Mouse (Mus musculus) frontal cortex, adult (tissue): ENCODE measurements at regions not wholly inside any gene's neighbourhood (a gene's known extent, or its start where the extent isn't known, plus 50 kb on each side); places are given as distances from the start of the nearest gene placed in this dataset.

ENCODE experiments used
- ATAC-seq: cut with Nextera tagmentation; 2 replicates; pipeline ENCODE4 v1.9.2; 2017; ENCODE audit warnings: mild to moderate bottlenecking, moderate library complexity, mixed read lengths; ENCODE audit not compliant: low TSS enrichment

GRCm38 (mm10) chr10:51792030-51792429 is 114.5 kb downstream of the Rfx6 start:
- ATAC-seq, result no peak

- no peak for ATAC-seq
Measured at GRCm38 (mm10) chr10:51793876-51794275, 116.3 kb downstream of the Rfx6 start.

- ATAC-seq, result no peak
Measured at GRCm38 (mm10) chr10:51816626-51817025, 139.1 kb downstream of the Rfx6 start.

GRCm38 (mm10) chr10:51823900-51824299 is 146.3 kb downstream of the Rfx6 start:
- no peak for ATAC-seq

- ATAC-seq, result no peak
Measured at GRCm38 (mm10) chr10:51826431-51826964, 148.9 kb downstream of the Rfx6 start.

- no peak for ATAC-seq
Measured at GRCm38 (mm10) chr10:51832459-51832858, 154.9 kb downstream of the Rfx6 start.

GRCm38 (mm10) chr10:51843099-51843498 is 165.5 kb downstream of the Rfx6 start:
- no peak for ATAC-seq

GRCm38 (mm10) chr10:51846287-51846686 is 168.7 kb downstream of the Rfx6 start:
- no peak for ATAC-seq

- no peak for ATAC-seq
Measured at GRCm38 (mm10) chr10:51869409-51869808, 152.9 kb upstream of the Vgll2 start.

GRCm38 (mm10) chr10:51911066-51911691 is 111.1 kb upstream of the Vgll2 start:
- ATAC-seq, result peak; percentile 47; the same call in 1 of the 2 replicates

- no peak for ATAC-seq
Measured at GRCm38 (mm10) chr10:51912096-51912495, 110.2 kb upstream of the Vgll2 start.

GRCm38 (mm10) chr10:51926644-51927043 is 95.7 kb upstream of the Vgll2 start:
- ATAC-seq, result no peak

- no peak for ATAC-seq
Measured at GRCm38 (mm10) chr10:51929341-51929740, 93.0 kb upstream of the Vgll2 start.

GRCm38 (mm10) chr10:51930266-51930665 is 92.0 kb upstream of the Vgll2 start:
- ATAC-seq, result no peak

GRCm38 (mm10) chr10:51930696-51931095 is 91.6 kb upstream of the Vgll2 start:
- no peak for ATAC-seq

GRCm38 (mm10) chr10:51935482-51935881 is 86.8 kb upstream of the Vgll2 start:
- no peak for ATAC-seq

GRCm38 (mm10) chr10:51941192-51941591 is 81.1 kb upstream of the Vgll2 start:
- no peak for ATAC-seq

- peak; percentile 97 for ATAC-seq
Measured at GRCm38 (mm10) chr10:51945701-51946100, 76.6 kb upstream of the Vgll2 start.

- ATAC-seq, result peak; percentile 74
Measured at GRCm38 (mm10) chr10:51946189-51946588, 76.1 kb upstream of the Vgll2 start.

- ATAC-seq, result no peak
Measured at GRCm38 (mm10) chr10:51946881-51947280, 75.4 kb upstream of the Vgll2 start.

GRCm38 (mm10) chr10:51950016-51950415 is 72.3 kb upstream of the Vgll2 start:
- ATAC-seq, result no peak

- no peak for ATAC-seq
Measured at GRCm38 (mm10) chr10:51952021-51952420, 70.3 kb upstream of the Vgll2 start.

- no peak for ATAC-seq
Measured at GRCm38 (mm10) chr10:51956493-51956892, 65.8 kb upstream of the Vgll2 start.

- ATAC-seq, result no peak
Measured at GRCm38 (mm10) chr10:51961497-51961896, 60.8 kb upstream of the Vgll2 start.
